Mouse (Mus musculus) hindbrain, embryonic 16.5 days (tissue): ENCODE results near the gene Jak1. TPM values are rescaled to one million over a fixed set of nuclear protein-coding genes. Genes with fewer than 3 reads are reported as not detected.

ENCODE experiments used
- ATAC-seq: fragments of 200-750 bp; cut with Nextera tagmentation; 2 replicates; pipeline ENCODE4 v1.8.0; 2017; ENCODE audit warnings: moderate TSS enrichment, moderate library complexity
- H3K27ac ChIP-seq: fragments of 300-500 bp; sonication (generic); 2 replicates; pipeline ENCODE4 v1.5.1; 2014; ENCODE audit warnings: low read depth, mild to moderate bottlenecking, control low read depth, low read length, moderate library complexity
- H3K27me3 ChIP-seq: fragments of 300-500 bp; sonication (generic); replicated peaks from 2 replicates; pipeline ENCODE4 v1.6.1; 2014; ENCODE audit warnings: low read length; ENCODE audit not compliant: control insufficient read depth, insufficient read depth
- H3K36me3 ChIP-seq: fragments of 300-500 bp; sonication (generic); 2 replicates; pipeline ENCODE4 v1.6.1; 2014; ENCODE audit warnings: mild to moderate bottlenecking, low read length, moderate library complexity, mixed read lengths; ENCODE audit not compliant: control insufficient read depth, insufficient read depth
- H3K4me1 ChIP-seq: fragments of 300-500 bp; sonication (generic); 2 replicates; pipeline ENCODE4 v1.6.1; 2014; ENCODE audit warnings: low read depth, low read length; ENCODE audit not compliant: control insufficient read depth, insufficient read depth
- H3K4me2 ChIP-seq: fragments of 300-500 bp; sonication (generic); 2 replicates; pipeline ENCODE4 v1.6.1; 2014; ENCODE audit warnings: mild to moderate bottlenecking, low read length, control low read depth, moderate library complexity
- H3K4me3 ChIP-seq: fragments of 300-500 bp; sonication (generic); 2 replicates; pipeline ENCODE4 v1.5.1; 2014; ENCODE audit warnings: mild to moderate bottlenecking, low read length, control low read depth, moderate library complexity
- H3K9ac ChIP-seq: fragments of 300-500 bp; sonication (generic); 2 replicates; pipeline ENCODE4 v1.6.1; 2014; ENCODE audit warnings: low read depth, mild to moderate bottlenecking, control low read depth, low read length, moderate library complexity
- H3K9me3 ChIP-seq: fragments of 300-500 bp; sonication (generic); 2 replicates; pipeline ENCODE4 v1.6.1; 2014; ENCODE audit warnings: mild to moderate bottlenecking, low read length, moderate library complexity; ENCODE audit not compliant: control insufficient read depth
- WGBS: fragments of 180-500 bp; shearing (Covaris S2); extraction: QIAGEN DNeasy Blood & Tissue Kit; methylation state at CpG from one replicate; pipeline ENCODE4 v1.1.7; 2014; 5-methylcytosine and 5-hydroxymethylcytosine counted together
- polyA plus RNA-seq: library from polyadenylated mRNA; unstranded; fragments of >200 nt; fragmentation: Nextera tagmentation; extraction: Ambion mirVana; gene quantifications from 2 replicates; pipeline ENCODE4 v1.2.1, GENCODE M21; 2015

Gene Jak1
- polyA plus RNA-seq, 1 experiment from 2014 or later, result 89.4 TPM

- ATAC-seq, result no peak
- 90% methylated on average over 6 of the region's 6 CpGs for WGBS
Observed at GRCm38 (mm10) chr4:101236797-101237196, 28.3 kb downstream of the Jak1 start.

GRCm38 (mm10) chr4:101235964-101236363, 29.1 kb downstream of the Jak1 start:
- H3K4me2 ChIP-seq, result no peak overlapping the region
- no peak overlapping the region for H3K9ac ChIP-seq
- H3K36me3 ChIP-seq, result no peaks in the 10 kb centered on the region
- H3K4me1 ChIP-seq, result peaks cover 2% of the 10 kb centered on the region
- 94% methylated on average over 1 of the region's 1 CpGs for WGBS
- H3K4me3 ChIP-seq, result no peak overlapping the region
- H3K27ac ChIP-seq, result no peak overlapping the region
- H3K27me3 ChIP-seq, result no peaks in the 10 kb centered on the region
- H3K9me3 ChIP-seq, result no peaks in the 10 kb centered on the region
- no peak for ATAC-seq

More at GRCm38 (mm10) chr4:101236797-101237196, 28.3 kb downstream of the Jak1 start:
- H3K4me3 ChIP-seq, result no peak overlapping the region
- H3K9me3 ChIP-seq, result no peaks in the 10 kb centered on the region
- no peaks in the 10 kb centered on the region for H3K36me3 ChIP-seq
- no peak overlapping the region for H3K9ac ChIP-seq
- H3K27me3 ChIP-seq, result no peaks in the 10 kb centered on the region
- no peak overlapping the region for H3K27ac ChIP-seq
- H3K4me1 ChIP-seq, result peaks cover 2% of the 10 kb centered on the region
- H3K4me2 ChIP-seq, result no peak overlapping the region

GRCm38 (mm10) chr4:101234753-101235152, 30.3 kb downstream of the Jak1 start:
- WGBS, result 70% methylated on average over 1 of the region's 1 CpGs
- no peaks in the 10 kb centered on the region; the same call in none of the 2 replicates for H3K4me1 ChIP-seq
- no peak overlapping the region for H3K27ac ChIP-seq
- H3K36me3 ChIP-seq, result no peaks in the 10 kb centered on the region
- no peaks in the 10 kb centered on the region for H3K27me3 ChIP-seq
- no peak overlapping the region for H3K4me3 ChIP-seq
- H3K4me2 ChIP-seq, result no peak overlapping the region
- H3K9ac ChIP-seq, result no peak overlapping the region
- H3K9me3 ChIP-seq, result no peaks in the 10 kb centered on the region
- peak; percentile 16; the same call in 1 of the 2 replicates for ATAC-seq

- Histone ChIP-seq H3K36me3 (no peaks in the 10 kb centered on the region), H3K4me3 (no peak overlapping the region), H3K9me3 (no peaks in the 10 kb centered on the region), H3K27ac (no peak overlapping the region), H3K27me3 (no peaks in the 10 kb centered on the region), H3K9ac (no peak overlapping the region), H3K4me2 (no peak overlapping the region), H3K4me1 (no peaks in the 10 kb centered on the region; the same call in none of the 2 replicates)
- 57% methylated on average over 1 of the region's 1 CpGs for WGBS
- peak; percentile 76 for ATAC-seq
Observed at GRCm38 (mm10) chr4:101234332-101234731, 30.8 kb downstream of the Jak1 start.

DNA sequence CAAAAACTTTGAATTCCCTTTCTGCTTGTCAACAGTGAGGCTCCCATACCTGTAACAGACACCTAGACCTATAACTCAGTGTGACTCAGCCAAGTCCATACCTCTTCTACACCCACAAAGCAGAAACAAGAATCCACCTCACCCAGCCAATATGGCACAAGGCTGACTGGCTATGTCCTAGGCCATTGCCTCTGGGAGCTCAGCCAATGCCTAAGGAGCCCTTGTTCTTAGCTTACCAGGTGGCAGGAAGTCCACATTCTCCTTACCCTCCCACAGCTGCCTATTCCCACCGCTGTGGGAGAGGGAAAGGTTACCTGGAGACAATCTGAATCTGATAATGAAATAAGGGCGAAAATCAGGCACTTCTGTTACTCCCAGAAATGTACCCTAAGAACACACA, 34.5 kb downstream of the Jak1 start:
- 82% methylated on average over 2 of the region's 2 CpGs for WGBS
- Histone ChIP-seq H3K4me1 (no peaks in the 10 kb centered on the region; the same call in none of the 2 replicates), H3K27me3 (no peaks in the 10 kb centered on the region), H3K4me2 (no peak overlapping the region), H3K36me3 (no peaks in the 10 kb centered on the region), H3K9ac (no peak overlapping the region), H3K27ac (no peak overlapping the region), H3K4me3 (no peak overlapping the region), H3K9me3 (no peaks in the 10 kb centered on the region)
- no peak for ATAC-seq

GRCm38 (mm10) chr4:101227398-101227797, 37.7 kb downstream of the Jak1 start:
- Histone ChIP-seq H3K4me2 (no peak overlapping the region), H3K36me3 (no peaks in the 10 kb centered on the region), H3K4me3 (no peak overlapping the region), H3K27me3 (no peaks in the 10 kb centered on the region), H3K4me1 (no peaks in the 10 kb centered on the region; the same call in 1 of the 2 replicates), H3K9ac (no peak overlapping the region), H3K9me3 (no peaks in the 10 kb centered on the region), H3K27ac (no peak overlapping the region)
- 88% methylated on average over 3 of the region's 3 CpGs for WGBS
- ATAC-seq, result no peak

DNA sequence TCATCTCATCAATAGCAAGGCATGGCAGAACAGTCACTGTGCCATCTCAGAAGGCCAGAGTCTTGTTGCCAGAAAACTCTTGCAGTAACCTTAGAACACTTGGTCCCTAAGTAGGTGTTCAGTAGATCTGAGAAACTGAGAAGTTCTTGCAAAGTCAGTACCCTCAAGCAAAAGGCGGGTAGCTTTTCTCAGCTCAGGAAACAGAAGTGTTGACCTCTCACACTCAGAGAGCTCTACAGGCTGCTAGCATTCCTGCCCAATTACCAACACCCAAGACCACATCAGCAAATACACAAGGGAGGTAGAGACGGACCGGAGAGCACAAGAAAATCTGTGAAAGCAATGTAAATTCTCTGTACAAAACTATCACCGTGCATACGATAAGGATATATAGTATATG, 39.1 kb downstream of the Jak1 start:
- no peak for ATAC-seq
- 94% methylated on average over 5 of the region's 5 CpGs for whole genome bisulfite sequencing
- Histone ChIP-seq H3K27me3 (no peaks in the 10 kb centered on the region), H3K27ac (no peak overlapping the region), H3K4me2 (no peak overlapping the region), H3K4me1 (no peaks in the 10 kb centered on the region; the same call in 1 of the 2 replicates), H3K9me3 (no peaks in the 10 kb centered on the region), H3K4me3 (no peak overlapping the region), H3K36me3 (no peaks in the 10 kb centered on the region), H3K9ac (no peak overlapping the region)

DNA sequence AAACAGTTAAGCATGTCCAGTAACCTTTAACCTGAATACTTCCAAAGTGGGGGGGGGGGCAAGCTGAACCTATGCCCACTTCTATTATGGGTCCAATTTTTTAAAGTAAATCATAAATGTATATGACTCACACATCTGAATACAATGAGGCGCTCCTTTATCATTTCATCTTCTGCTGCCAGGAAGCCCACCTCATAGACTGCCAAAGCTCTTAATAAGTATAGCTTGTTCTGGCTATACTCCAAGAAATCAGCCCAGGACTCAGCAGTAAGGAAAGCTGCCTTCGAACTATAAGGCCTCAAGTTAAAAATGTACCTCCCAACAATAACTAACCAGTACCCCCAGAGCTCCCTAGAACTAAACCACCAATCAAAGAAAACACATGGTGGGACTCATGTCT, 44.1 kb downstream of the Jak1 start:
- Histone ChIP-seq H3K27ac (no peak overlapping the region), H3K4me1 (no peaks in the 10 kb centered on the region)

GRCm38 (mm10) chr4:101219839-101220238, 45.2 kb downstream of the Jak1 start:
- no peak overlapping the region for H3K27ac ChIP-seq
- no peak overlapping the region for H3K4me3 ChIP-seq
- H3K27me3 ChIP-seq, result no peaks in the 10 kb centered on the region
- no peak overlapping the region for H3K4me2 ChIP-seq
- no peaks in the 10 kb centered on the region for H3K4me1 ChIP-seq
- no peak for ATAC-seq
- H3K9ac ChIP-seq, result no peak overlapping the region
- WGBS, result 76% methylated on average over 2 of the region's 2 CpGs
- no peaks in the 10 kb centered on the region for H3K36me3 ChIP-seq
- no peaks in the 10 kb centered on the region for H3K9me3 ChIP-seq

More for the DNA sequence above, 44.1 kb downstream of the Jak1 start:
- no peaks in the 10 kb centered on the region for H3K36me3 ChIP-seq
- WGBS, result 64% methylated on average over 2 of the region's 2 CpGs
- H3K4me3 ChIP-seq, result no peak overlapping the region
- no peak overlapping the region for H3K4me2 ChIP-seq
- H3K27me3 ChIP-seq, result no peaks in the 10 kb centered on the region
- no peaks in the 10 kb centered on the region for H3K9me3 ChIP-seq
- no peak overlapping the region for H3K9ac ChIP-seq
- ATAC-seq, result no peak
